Mouse (Mus musculus) left cerebral cortex, postnatal 36 days (tissue): ENCODE measurements around the gene Nlrp4f. TPM values are rescaled to one million over a fixed set of nuclear protein-coding genes. Genes with fewer than 3 reads are reported as not detected.
A peak's percentile ranks its signal among the peaks of the same experiment; 100 is the strongest.

Source experiments
- DNase-seq, 2 experiments: peaks; one replicate each; pipeline ENCODE4 v3.0.0; 2021 to 2022; ENCODE audit warnings: low spot score in 2 of 2, mixed read lengths in 1 of 2
- intact Hi-C: fragments of 180-260 bp; cut with DNase I; formaldehyde crosslinking; loops from one replicate; pipeline ENCODE4 v1.15.1; 2025
- total RNA-seq, 2 experiments: library from RNA; stranded (reverse); gene quantifications; 2 replicates each; pipeline ENCODE4 v1.2.3; 2021

The Nlrp4f gene
- under 1 TPM; 0.35 to 0.50 TPM for total RNA-seq

- intact Hi-C loops: no loop called here
- DNase-seq: no peak
Observed at GRCm38 (mm10) chr13:65205877-65206276, at the start of gene Nlrp4f. Nlrp4f (minus strand) TSS chr13:65205977.

- no peak for DNase-seq
- intact Hi-C loops: loop anchor here (5.0 to 10.0 kb wide), 3 partner anchors 131 to 928 kb away; partner anchors contain the start of genes Aaed1, Cdk20 and Mfsd14b
Observed at GRCm38 (mm10) chr13:65243273-65243672, 37.5 kb upstream of the Nlrp4f start.

- no peak for DNase-seq
- intact Hi-C loops: loop anchor here (5.0 to 10.0 kb wide), 3 partner anchors 130 to 928 kb away; partner anchors contain the start of genes Aaed1, Cdk20 and Mfsd14b
Observed at GRCm38 (mm10) chr13:65242319-65242787, 36.6 kb upstream of the Nlrp4f start.

- DNase-seq: no peak
- intact Hi-C loops: loop anchor here (1.0 to 10.0 kb wide), 4 partner anchors 37 to 927 kb away; partner anchors contain the start of genes Aaed1, Cdk20, Mfsd14b and Zfp369
Observed at GRCm38 (mm10) chr13:65241627-65242318, 36.0 kb upstream of the Nlrp4f start.

- intact Hi-C loops: loop anchor here (1.0 to 10.0 kb wide), 4 partner anchors 37 to 926 kb away; partner anchors contain the start of genes Aaed1, Cdk20, Mfsd14b and Zfp369
- DNase-seq: peak; percentile 95 to 96
Observed at GRCm38 (mm10) chr13:65241099-65241626, 35.4 kb upstream of the Nlrp4f start.

- DNase-seq: peak; percentile 98
- intact Hi-C loops: loop anchor here (1.0 to 10.0 kb wide), 4 partner anchors 38 to 926 kb away; partner anchors contain the start of genes Aaed1, Cdk20, Mfsd14b and Zfp369
Observed at GRCm38 (mm10) chr13:65240509-65241098, 34.8 kb upstream of the Nlrp4f start.

GRCm38 (mm10) chr13:65237211-65237610, 31.4 kb upstream of the Nlrp4f start:
- intact Hi-C loops: no loop called here
- DNase-seq: no peak

- no peak for DNase-seq
- intact Hi-C loops: no loop called here
Observed at GRCm38 (mm10) chr13:65226657-65227056, 20.9 kb upstream of the Nlrp4f start.

- intact Hi-C loops: no loop called here
Observed at GRCm38 (mm10) chr13:65225945-65226344, 20.2 kb upstream of the Nlrp4f start.

GRCm38 (mm10) chr13:65200667-65201066, 5.1 kb downstream of the Nlrp4f start:
- no peak for DNase-seq
- intact Hi-C loops: no loop called here

More at GRCm38 (mm10) chr13:65225945-65226344, 20.2 kb upstream of the Nlrp4f start:
- no peak for DNase-seq

- DNase-seq: no peak
- intact Hi-C loops: no loop called here
Observed at GRCm38 (mm10) chr13:65176472-65177091, 29.2 kb downstream of the Nlrp4f start.

GRCm38 (mm10) chr13:65175734-65176471, 29.9 kb downstream of the Nlrp4f start:
- DNase-seq: peak; percentile 5 to 6
- intact Hi-C loops: no loop called here

- no peak for DNase-seq
- intact Hi-C loops: no loop called here
Observed at GRCm38 (mm10) chr13:65174102-65174501, 31.7 kb downstream of the Nlrp4f start.

GRCm38 (mm10) chr13:65149940-65150339, 55.8 kb downstream of the Nlrp4f start, which contains the start of gene Olfr466:
Olfr466 (plus strand) TSS chr13:65150240.
- no peak for DNase-seq
- intact Hi-C loops: no loop called here

- intact Hi-C loops: no loop called here
- no peak for DNase-seq
Observed at GRCm38 (mm10) chr13:65137789-65138188, 68.0 kb downstream of the Nlrp4f start, which contains the start of gene Olfr465-ps1. Olfr465-ps1 (plus strand) TSS chr13:65138089.
